Mouse (Mus musculus) cerebellum, adult 18-20 months (tissue): ENCODE results near the gene Mbd3.

ENCODE experiments used
- DNase-seq, 2 experiments: peaks; one replicate each; pipeline ENCODE4 v3.0.0; 2021

Mbd3 gene

GRCm38 (mm10) chr10:80423562-80423961 lies 24.2 kb upstream of the Mbd3 start:
- DNase-seq: no peak

- no peak for DNase-seq
Observed at GRCm38 (mm10) chr10:80421651-80422472, 22.5 kb upstream of the Mbd3 start.

GRCm38 (mm10) chr10:80421208-80421607 lies 21.9 kb upstream of the Mbd3 start:
- no peak for DNase-seq

- no peak for DNase-seq
Observed at GRCm38 (mm10) chr10:80420729-80421128, 21.4 kb upstream of the Mbd3 start.

- DNase-seq: peak; percentile 48 to 59
Observed at GRCm38 (mm10) chr10:80419419-80419818, 20.1 kb upstream of the Mbd3 start.

- DNase-seq: peak; percentile 81
Observed at GRCm38 (mm10) chr10:80418311-80418710, 19.0 kb upstream of the Mbd3 start.

GRCm38 (mm10) chr10:80417841-80418240 lies 18.5 kb upstream of the Mbd3 start:
- peak; percentile 34 to 37 for DNase-seq

GRCm38 (mm10) chr10:80417371-80417770 lies 18.0 kb upstream of the Mbd3 start:
- peak; percentile 21 to 40 for DNase-seq

GRCm38 (mm10) chr10:80415566-80415965 lies 16.2 kb upstream of the Mbd3 start:
- no peak for DNase-seq

GRCm38 (mm10) chr10:80412656-80413541 lies 13.5 kb upstream of the Mbd3 start:
- DNase-seq: peak; percentile 80 to 84

- DNase-seq: no peak
Observed at GRCm38 (mm10) chr10:80407924-80408323, 8.6 kb upstream of the Mbd3 start.

- peak; percentile 92 to 95 for DNase-seq
Observed at GRCm38 (mm10) chr10:80406684-80407501, 7.5 kb upstream of the Mbd3 start, which contains the start of gene Uqcr11. Gene Uqcr11 (minus strand): TSS chr10:80406830.

GRCm38 (mm10) chr10:80405481-80406173 lies 6.3 kb upstream of the Mbd3 start:
- DNase-seq: no peak

GRCm38 (mm10) chr10:80403044-80403692 lies 3.8 kb upstream of the Mbd3 start:
- no peak for DNase-seq

- DNase-seq: no peak
Observed at GRCm38 (mm10) chr10:80400704-80401161, 1.4 kb upstream of the Mbd3 start.

GRCm38 (mm10) chr10:80399973-80400703 lies 788 bp upstream of the Mbd3 start:
- DNase-seq: no peak

- peak; percentile 97 to 100 for DNase-seq
Observed at GRCm38 (mm10) chr10:80398719-80399190, 595 bp downstream of the Mbd3 start.

- DNase-seq: no peak
Observed at GRCm38 (mm10) chr10:80398174-80398535, 1.2 kb downstream of the Mbd3 start.

- DNase-seq: no peak
Observed at GRCm38 (mm10) chr10:80397524-80398173, 1.7 kb downstream of the Mbd3 start.
